Mouse (Mus musculus) heart, embryonic 12.5 days (tissue): Measurements from ENCODE around the gene Itgb1bp1. TPM values are rescaled to one million over a fixed set of nuclear protein-coding genes. Genes with fewer than 3 reads are reported as not detected.

Experiments
- ATAC-seq: fragments of 200-750 bp; cut with Nextera tagmentation; 2 replicates; pipeline ENCODE4 v1.8.0; 2017; ENCODE audit warnings: moderate TSS enrichment, moderate library complexity; ENCODE audit not compliant: insufficient number of reproducible peaks, low FRiP score
- H3K27ac ChIP-seq: fragments of 300-500 bp; sonication (generic); 2 replicates; pipeline ENCODE4 v1.5.1; 2016; ENCODE audit warnings: mild to moderate bottlenecking, moderate library complexity; ENCODE audit not compliant: poor library complexity, severe bottlenecking
- H3K27me3 ChIP-seq: fragments of 300-500 bp; sonication (generic); replicated peaks from 2 replicates; pipeline ENCODE4 v1.6.1; 2016; ENCODE audit warnings: mild to moderate bottlenecking, moderate library complexity
- H3K36me3 ChIP-seq: fragments of 300-500 bp; sonication (generic); 2 replicates; pipeline ENCODE4 v1.6.1; 2016; ENCODE audit warnings: mild to moderate bottlenecking, moderate library complexity
- H3K4me1 ChIP-seq: fragments of 300-500 bp; sonication (generic); replicated peaks from 2 replicates; pipeline ENCODE4 v1.6.1; 2016; ENCODE audit warnings: mild to moderate bottlenecking
- H3K4me2 ChIP-seq: fragments of 300-500 bp; sonication (generic); 2 replicates; pipeline ENCODE4 v1.6.1; 2016; ENCODE audit warnings: mild to moderate bottlenecking, moderate library complexity
- H3K4me3 ChIP-seq: fragments of 300-500 bp; sonication (generic); 2 replicates; pipeline ENCODE4 v1.5.1; 2016; ENCODE audit warnings: mild to moderate bottlenecking
- H3K9ac ChIP-seq: fragments of 300-500 bp; sonication (generic); 2 replicates; pipeline ENCODE4 v1.6.1; 2016; ENCODE audit warnings: mild to moderate bottlenecking, moderate library complexity
- H3K9me3 ChIP-seq: fragments of 300-500 bp; sonication (generic); replicated peaks from 2 replicates; pipeline ENCODE4 v1.6.1; 2016; ENCODE audit warnings: mild to moderate bottlenecking, moderate library complexity
- WGBS: fragments of 180-500 bp; shearing (Covaris S2); methylation state at CpG from one replicate; pipeline ENCODE4 v1.1.7; 2016; 5-methylcytosine and 5-hydroxymethylcytosine counted together
- polyA plus RNA-seq: library from polyadenylated mRNA; unstranded; fragments of >200 nt; fragmentation: Nextera tagmentation; extraction: Ambion mirVana; gene quantifications from 2 replicates; pipeline ENCODE4 v1.2.1, GENCODE M21; 2016

The Itgb1bp1 gene
- polyA plus RNA-seq, 1 experiment from 2014 or later, result 31.9 TPM

GRCm38 (mm10) chr12:21266784-21267098, 19.3 kb downstream of the Itgb1bp1 start:
- Histone ChIP-seq H3K4me2 (no peak overlapping the region), H3K9ac (no peak overlapping the region), H3K9me3 (no peaks in the 10 kb centered on the region), H3K4me3 (no peak overlapping the region), H3K27me3 (no peaks in the 10 kb centered on the region), H3K36me3 (peaks cover 70% of the 10 kb centered on the region), H3K4me1 (peaks cover 6% of the 10 kb centered on the region; the same call in 1 of the 2 replicates), H3K27ac (no peak overlapping the region)
- no peak for ATAC-seq
- WGBS, result 62% methylated on average over 2 of the region's 2 CpGs

GRCm38 (mm10) chr12:21265946-21266783, 19.9 kb downstream of the Itgb1bp1 start:
- Histone ChIP-seq H3K9me3 (no peaks in the 10 kb centered on the region), H3K4me3 (no peak overlapping the region), H3K4me1 (peaks cover 6% of the 10 kb centered on the region; the same call in 1 of the 2 replicates), H3K4me2 (no peak overlapping the region), H3K9ac (no peak overlapping the region), H3K27me3 (no peaks in the 10 kb centered on the region), H3K36me3 (peaks cover 64% of the 10 kb centered on the region), H3K27ac (no peak overlapping the region)
- WGBS, result 73% methylated on average over 14 of the region's 14 CpGs
- ATAC-seq, result peak; percentile 58

GRCm38 (mm10) chr12:21265501-21265900, 20.6 kb downstream of the Itgb1bp1 start:
- H3K4me3 ChIP-seq, result no peak overlapping the region
- no peaks in the 10 kb centered on the region for H3K9me3 ChIP-seq
- peaks cover 6% of the 10 kb centered on the region; the same call in 1 of the 2 replicates for H3K4me1 ChIP-seq
- no peak for ATAC-seq
- no peak overlapping the region for H3K27ac ChIP-seq
- no peaks in the 10 kb centered on the region for H3K27me3 ChIP-seq
- peaks cover 58% of the 10 kb centered on the region for H3K36me3 ChIP-seq
- no peak overlapping the region for H3K4me2 ChIP-seq
- no peak overlapping the region for H3K9ac ChIP-seq
- WGBS, result 86% methylated on average over 4 of the region's 4 CpGs

GRCm38 (mm10) chr12:21264970-21265369, 21.1 kb downstream of the Itgb1bp1 start:
- Histone ChIP-seq H3K36me3 (peaks cover 58% of the 10 kb centered on the region), H3K27me3 (no peaks in the 10 kb centered on the region), H3K27ac (peak overlapping the region; percentile 70; the same call in 1 of the 2 replicates), H3K4me2 (no peak overlapping the region), H3K9me3 (no peaks in the 10 kb centered on the region), H3K4me3 (no peak overlapping the region), H3K4me1 (peaks cover 6% of the 10 kb centered on the region; the same call in 1 of the 2 replicates), H3K9ac (no peak overlapping the region)
- 81% methylated on average over 3 of the region's 3 CpGs for WGBS
- no peak for ATAC-seq

- Histone ChIP-seq H3K27ac (peak overlapping the region; percentile 70), H3K9me3 (no peaks in the 10 kb centered on the region), H3K4me2 (no peak overlapping the region), H3K4me3 (no peak overlapping the region), H3K9ac (no peak overlapping the region), H3K4me1 (peaks cover 6% of the 10 kb centered on the region; the same call in 1 of the 2 replicates), H3K27me3 (no peaks in the 10 kb centered on the region), H3K36me3 (peaks cover 58% of the 10 kb centered on the region)
- ATAC-seq, result peak; percentile 75
- WGBS, result 55% methylated on average over 5 of the region's 5 CpGs
Measured at GRCm38 (mm10) chr12:21264241-21264640, 21.8 kb downstream of the Itgb1bp1 start.

- 94% methylated on average over 5 of the region's 5 CpGs for WGBS
- H3K27me3 ChIP-seq, result no peaks in the 10 kb centered on the region
- peaks cover 6% of the 10 kb centered on the region; the same call in 1 of the 2 replicates for H3K4me1 ChIP-seq
- ATAC-seq, result no peak
- no peak overlapping the region for H3K9ac ChIP-seq
- no peak overlapping the region for H3K27ac ChIP-seq
- no peak overlapping the region for H3K4me3 ChIP-seq
- peaks cover 55% of the 10 kb centered on the region for H3K36me3 ChIP-seq
- H3K4me2 ChIP-seq, result no peak overlapping the region
- no peaks in the 10 kb centered on the region for H3K9me3 ChIP-seq
Measured at GRCm38 (mm10) chr12:21263256-21263655, 22.8 kb downstream of the Itgb1bp1 start.

GRCm38 (mm10) chr12:21261521-21261920, 24.6 kb downstream of the Itgb1bp1 start:
- H3K9ac ChIP-seq, result no peak overlapping the region
- peaks cover 63% of the 10 kb centered on the region for H3K36me3 ChIP-seq
- H3K4me1 ChIP-seq, result peaks cover 6% of the 10 kb centered on the region; the same call in 1 of the 2 replicates
- H3K27ac ChIP-seq, result no peak overlapping the region
- H3K4me3 ChIP-seq, result no peak overlapping the region
- 69% methylated on average over 4 of the region's 4 CpGs for WGBS
- no peaks in the 10 kb centered on the region for H3K27me3 ChIP-seq
- no peak for ATAC-seq
- H3K4me2 ChIP-seq, result no peak overlapping the region
- no peaks in the 10 kb centered on the region for H3K9me3 ChIP-seq

- peaks cover 63% of the 10 kb centered on the region for H3K36me3 ChIP-seq
Measured at GRCm38 (mm10) chr12:21260494-21261256, 25.4 kb downstream of the Itgb1bp1 start.

GRCm38 (mm10) chr12:21247711-21248392, 38.2 kb downstream of the Itgb1bp1 start:
- peaks cover 6% of the 10 kb centered on the region; the same call in 1 of the 2 replicates for H3K4me1 ChIP-seq
- ATAC-seq, result no peak
- H3K27me3 ChIP-seq, result no peaks in the 10 kb centered on the region
- H3K27ac ChIP-seq, result no peak overlapping the region
- peaks cover 87% of the 10 kb centered on the region for H3K36me3 ChIP-seq
- peaks cover 8% of the 10 kb centered on the region; the same call in 1 of the 2 replicates for H3K9me3 ChIP-seq
- no peak overlapping the region for H3K4me3 ChIP-seq
- 67% methylated on average over 7 of the region's 7 CpGs for WGBS
- H3K9ac ChIP-seq, result no peak overlapping the region
- H3K4me2 ChIP-seq, result no peak overlapping the region

More at GRCm38 (mm10) chr12:21260494-21261256, 25.4 kb downstream of the Itgb1bp1 start:
- Histone ChIP-seq H3K9me3 (no peaks in the 10 kb centered on the region), H3K27ac (no peak overlapping the region), H3K9ac (no peak overlapping the region), H3K4me1 (peaks cover 6% of the 10 kb centered on the region; the same call in 1 of the 2 replicates), H3K4me2 (no peak overlapping the region), H3K4me3 (no peak overlapping the region), H3K27me3 (no peaks in the 10 kb centered on the region)
- no peak for ATAC-seq
- WGBS, result 87% methylated on average over 6 of the region's 6 CpGs

- Histone ChIP-seq H3K27me3 (no peaks in the 10 kb centered on the region), H3K9ac (no peak overlapping the region), H3K36me3 (peaks cover 74% of the 10 kb centered on the region), H3K4me3 (no peak overlapping the region), H3K4me1 (peaks cover 6% of the 10 kb centered on the region; the same call in 1 of the 2 replicates), H3K9me3 (no peaks in the 10 kb centered on the region), H3K4me2 (no peak overlapping the region), H3K27ac (no peak overlapping the region)
- ATAC-seq, result no peak
- WGBS, result 92% methylated on average over 11 of the region's 11 CpGs
Measured at GRCm38 (mm10) chr12:21244375-21244960, 41.6 kb downstream of the Itgb1bp1 start.
